Mouse (Mus musculus): Measurements from ENCODE around the gene Tent5b. TPM values are rescaled to one million over a fixed set of nuclear protein-coding genes. Genes with fewer than 3 reads are reported as not detected.
"Not testable (repeated sequence)": the region's sequence is repeated elsewhere in the genome, so short reads cannot be mapped to it uniquely, and the experiment has no call there.

Gene Tent5b
- polyA plus RNA-seq, 1 experiment from 2014 or later, result 1.4 TPM

GRCm38 (mm10) chr4:133506573-133506972 lies 26.6 kb downstream of the Tent5b start:
- ATAC-seq (ENCODE audit: insufficient number of reproducible peaks, insufficient read depth, low FRiP score, low TSS enrichment, low read depth), result no peak
- WGBS, result 80% methylated on average over 5 of the region's 5 CpGs

GRCm38 (mm10) chr4:133508990-133509389 lies 29.1 kb downstream of the Tent5b start:
- Histone ChIP-seq H3K27me3 (peaks cover 24% of the 10 kb centered on the region), H3K4me1 (0 out of 2 replicates have a peak, but pooled peaks cover 3% of the 10 kb centered on the region), H3K4me3 (no peak overlapping the region), H3K36me3 (no peaks in the 10 kb centered on the region), H3K27ac (no peak overlapping the region), H3K9me3 (no peaks in the 10 kb centered on the region), H3K9ac (no peak overlapping the region), H3K4me2 (no peak overlapping the region)
- 70% methylated on average over 7 of the region's 7 CpGs for WGBS
- no peak for ATAC-seq (ENCODE audit: insufficient number of reproducible peaks, insufficient read depth, low FRiP score, low TSS enrichment, low read depth)

More at GRCm38 (mm10) chr4:133506573-133506972, 26.6 kb downstream of the Tent5b start:
- no peaks in the 10 kb centered on the region for H3K9me3 ChIP-seq
- H3K27me3 ChIP-seq, result peaks cover 44% of the 10 kb centered on the region
- no peak overlapping the region for H3K9ac ChIP-seq
- no peak overlapping the region for H3K4me3 ChIP-seq
- H3K27ac ChIP-seq, result no peak overlapping the region
- no peak overlapping the region for H3K4me2 ChIP-seq
- 0 out of 2 replicates have a peak, but pooled peaks cover 3% of the 10 kb centered on the region for H3K4me1 ChIP-seq
- no peaks in the 10 kb centered on the region for H3K36me3 ChIP-seq

- H3K4me2 ChIP-seq, result no peak overlapping the region
- no peaks in the 10 kb centered on the region for H3K9me3 ChIP-seq
- ATAC-seq (ENCODE audit: insufficient number of reproducible peaks, insufficient read depth, low FRiP score, low TSS enrichment, low read depth), result no peak
- H3K27ac ChIP-seq, result no peak overlapping the region
- whole genome bisulfite sequencing, result 76% methylated on average over 5 of the region's 5 CpGs
- H3K4me1 ChIP-seq, result no peaks in the 10 kb centered on the region
- H3K27me3 ChIP-seq, result peaks cover 10% of the 10 kb centered on the region
- no peaks in the 10 kb centered on the region for H3K36me3 ChIP-seq
- H3K4me3 ChIP-seq, result no peak overlapping the region
- H3K9ac ChIP-seq, result no peak overlapping the region
Measured at GRCm38 (mm10) chr4:133511050-133511449, 31.1 kb downstream of the Tent5b start.

GRCm38 (mm10) chr4:133512511-133512910 lies 32.6 kb downstream of the Tent5b start:
- H3K9me3 ChIP-seq; ATAC-seq (ENCODE audit: insufficient number of reproducible peaks, insufficient read depth, low FRiP score, low TSS enrichment, low read depth): not testable (repeated sequence)
- WGBS, result 39% methylated on average over 5 of the region's 5 CpGs

GRCm38 (mm10) chr4:133512972-133513371 lies 33.0 kb downstream of the Tent5b start:
- H3K4me3 ChIP-seq, result no peak overlapping the region
- WGBS, result 12% methylated on average over 8 of the region's 8 CpGs
- H3K9ac ChIP-seq, result no peak overlapping the region
- no peak for ATAC-seq (ENCODE audit: insufficient number of reproducible peaks, insufficient read depth, low FRiP score, low TSS enrichment, low read depth)
- no peak overlapping the region for H3K27ac ChIP-seq
- no peak overlapping the region for H3K4me2 ChIP-seq
- no peaks in the 10 kb centered on the region for H3K4me1 ChIP-seq
- no peaks in the 10 kb centered on the region for H3K9me3 ChIP-seq
- H3K27me3 ChIP-seq, result peaks cover 20% of the 10 kb centered on the region
- H3K36me3 ChIP-seq, result no peaks in the 10 kb centered on the region

More at GRCm38 (mm10) chr4:133512511-133512910, 32.6 kb downstream of the Tent5b start:
- not testable (repeated sequence) for H3K36me3 ChIP-seq, H3K9ac ChIP-seq, H3K4me1 ChIP-seq, H3K4me2 ChIP-seq, H3K27ac ChIP-seq, H3K4me3 ChIP-seq
- H3K27me3 ChIP-seq, result peaks cover 15% of the 10 kb centered on the region

GRCm38 (mm10) chr4:133518601-133519368 lies 38.9 kb downstream of the Tent5b start, which contains the start of gene Kdf1:
Gene Kdf1 (plus strand): TSS chr4:133518963.
- H3K9me3 ChIP-seq, result no peaks in the 10 kb centered on the region
- peaks cover 9% of the 10 kb centered on the region; the same call in 1 of the 2 replicates for H3K4me1 ChIP-seq
- H3K27me3 ChIP-seq, result peaks cover 52% of the 10 kb centered on the region
- 4% methylated on average over 67 of the region's 69 CpGs for WGBS
- peak within 1 kb of the TSS; percentile 71 for H3K9ac ChIP-seq
- H3K4me2 ChIP-seq, result peak within 1 kb of the TSS; percentile 58
- H3K27ac ChIP-seq, result no peak within 1 kb of the TSS
- peak within 1 kb of the TSS; percentile 52 for H3K4me3 ChIP-seq
- H3K36me3 ChIP-seq, result no peaks in the 10 kb centered on the region
- peak; percentile 70 for ATAC-seq (ENCODE audit: insufficient number of reproducible peaks, insufficient read depth, low FRiP score, low TSS enrichment, low read depth)

- Histone ChIP-seq H3K27ac (no peak overlapping the region), H3K4me1 (peaks cover 9% of the 10 kb centered on the region; the same call in 1 of the 2 replicates), H3K4me3 (peak overlapping the region; percentile 52), H3K9ac (peak overlapping the region; percentile 71), H3K36me3 (no peaks in the 10 kb centered on the region), H3K9me3 (no peaks in the 10 kb centered on the region), H3K27me3 (peaks cover 52% of the 10 kb centered on the region), H3K4me2 (peak overlapping the region; percentile 58)
- 7% methylated on average over 25 of the region's 25 CpGs for WGBS
- no peak for ATAC-seq (ENCODE audit: insufficient number of reproducible peaks, insufficient read depth, low FRiP score, low TSS enrichment, low read depth)
Measured at GRCm38 (mm10) chr4:133519369-133519665, 39.4 kb downstream of the Tent5b start.

- H3K36me3 ChIP-seq, result peaks cover 3% of the 10 kb centered on the region; the same call in 1 of the 2 replicates
- H3K27me3 ChIP-seq, result peaks cover 50% of the 10 kb centered on the region
- H3K9ac ChIP-seq, result no peak overlapping the region
- H3K27ac ChIP-seq, result no peak overlapping the region
- H3K4me1 ChIP-seq, result peaks cover 9% of the 10 kb centered on the region; the same call in 1 of the 2 replicates
- WGBS, result 75% methylated on average over 2 of the region's 2 CpGs
- no peak for ATAC-seq (ENCODE audit: insufficient number of reproducible peaks, insufficient read depth, low FRiP score, low TSS enrichment, low read depth)
- H3K4me2 ChIP-seq, result no peak overlapping the region
- H3K9me3 ChIP-seq, result no peaks in the 10 kb centered on the region
- no peak overlapping the region for H3K4me3 ChIP-seq
Measured at GRCm38 (mm10) chr4:133521502-133521901, 41.6 kb downstream of the Tent5b start.

GRCm38 (mm10) chr4:133527788-133528187 lies 47.9 kb downstream of the Tent5b start:
- Histone ChIP-seq H3K36me3 (peaks cover 58% of the 10 kb centered on the region), H3K4me2 (no peak overlapping the region), H3K27ac (no peak overlapping the region), H3K9me3 (no peaks in the 10 kb centered on the region), H3K27me3 (no peaks in the 10 kb centered on the region; the same call in 1 of the 2 replicates), H3K9ac (no peak overlapping the region), H3K4me3 (no peak overlapping the region), H3K4me1 (no peaks in the 10 kb centered on the region)
- 74% methylated on average over 16 of the region's 16 CpGs for WGBS
- no peak for ATAC-seq (ENCODE audit: insufficient number of reproducible peaks, insufficient read depth, low FRiP score, low TSS enrichment, low read depth)

GRCm38 (mm10) chr4:133532777-133533176 lies 52.8 kb downstream of the Tent5b start:
- Histone ChIP-seq H3K4me3 (no peak overlapping the region), H3K9me3 (no peaks in the 10 kb centered on the region), H3K27ac (no peak overlapping the region), H3K4me2 (no peak overlapping the region), H3K4me1 (no peaks in the 10 kb centered on the region), H3K9ac (no peak overlapping the region), H3K27me3 (no peaks in the 10 kb centered on the region), H3K36me3 (peaks cover 99% of the 10 kb centered on the region)
- no peak for ATAC-seq (ENCODE audit: insufficient number of reproducible peaks, insufficient read depth, low FRiP score, low TSS enrichment, low read depth)
- WGBS, result 88% methylated on average over 3 of the region's 3 CpGs

GRCm38 (mm10) chr4:133536081-133536480 lies 56.1 kb downstream of the Tent5b start:
- no peak overlapping the region for H3K9ac ChIP-seq
- no peaks in the 10 kb centered on the region for H3K4me1 ChIP-seq
- no peaks in the 10 kb centered on the region for H3K27me3 ChIP-seq
- peaks cover 98% of the 10 kb centered on the region for H3K36me3 ChIP-seq
- H3K4me3 ChIP-seq, result no peak overlapping the region
- WGBS, result 89% methylated on average over 3 of the region's 3 CpGs
- H3K9me3 ChIP-seq, result no peaks in the 10 kb centered on the region
- H3K4me2 ChIP-seq, result no peak overlapping the region
- no peak overlapping the region for H3K27ac ChIP-seq
- no peak for ATAC-seq (ENCODE audit: insufficient number of reproducible peaks, insufficient read depth, low FRiP score, low TSS enrichment, low read depth)

- Histone ChIP-seq H3K4me1 (no peaks in the 10 kb centered on the region), H3K4me2 (no peak overlapping the region), H3K9me3 (no peaks in the 10 kb centered on the region), H3K27ac (no peak overlapping the region), H3K27me3 (no peaks in the 10 kb centered on the region), H3K9ac (no peak overlapping the region), H3K36me3 (peaks cover 98% of the 10 kb centered on the region), H3K4me3 (no peak overlapping the region)
- WGBS, result 92% methylated on average over 5 of the region's 5 CpGs
- ATAC-seq (ENCODE audit: insufficient number of reproducible peaks, insufficient read depth, low FRiP score, low TSS enrichment, low read depth), result no peak
Measured at GRCm38 (mm10) chr4:133536652-133537051, 56.7 kb downstream of the Tent5b start.
